Mouse (Mus musculus) kidney, adult 18-20 months (tissue): Measurements from ENCODE around the gene Vars2.
A peak's percentile ranks its signal among the peaks of the same experiment; 100 is the strongest.

ENCODE experiments used
- DNase-seq: peaks from one replicate; pipeline ENCODE4 v3.0.0; 2021

Gene Vars2

GRCm38 (mm10) chr17:35692368-35692767 lies 25.0 kb upstream of the Vars2 start:
- DNase-seq = no peak

- DNase-seq = no peak
Observed at GRCm38 (mm10) chr17:35691811-35692210, 24.4 kb upstream of the Vars2 start.

GRCm38 (mm10) chr17:35689936-35690645 lies 22.7 kb upstream of the Vars2 start:
- no peak for DNase-seq

GRCm38 (mm10) chr17:35688347-35689175 lies 21.2 kb upstream of the Vars2 start:
- no peak for DNase-seq

GRCm38 (mm10) chr17:35685061-35685460 lies 17.7 kb upstream of the Vars2 start:
- no peak for DNase-seq

- no peak for DNase-seq
Observed at GRCm38 (mm10) chr17:35681986-35682385, 14.6 kb upstream of the Vars2 start.

GRCm38 (mm10) chr17:35680591-35680990 lies 13.2 kb upstream of the Vars2 start:
- no peak for DNase-seq

GRCm38 (mm10) chr17:35673416-35674035 lies 6.1 kb upstream of the Vars2 start, which contains the start of gene Gtf2h4:
Gtf2h4 (minus strand) TSS chr17:35673739.
- peak; percentile 86 for DNase-seq

- no peak for DNase-seq
Observed at GRCm38 (mm10) chr17:35672527-35672926, 5.1 kb upstream of the Vars2 start.

GRCm38 (mm10) chr17:35671846-35672245 lies 4.5 kb upstream of the Vars2 start:
- no peak for DNase-seq

GRCm38 (mm10) chr17:35669731-35670130 lies 2.3 kb upstream of the Vars2 start:
- no peak for DNase-seq

- DNase-seq = peak; percentile 12
Observed at GRCm38 (mm10) chr17:35666851-35667256, 538 bp downstream of the Vars2 start.

GRCm38 (mm10) chr17:35665957-35666515 lies 1.4 kb downstream of the Vars2 start:
- peak; percentile 38 for DNase-seq

GRCm38 (mm10) chr17:35653086-35653485 lies 14.3 kb downstream of the Vars2 start:
- DNase-seq = no peak

GRCm38 (mm10) chr17:35649429-35649828 lies 18.0 kb downstream of the Vars2 start:
- DNase-seq = peak; percentile 45

- no peak for DNase-seq
Observed at GRCm38 (mm10) chr17:35643609-35644236, 23.7 kb downstream of the Vars2 start, which contains the start of gene Mucl3. Mucl3 (minus strand) TSS chr17:35643695.

GRCm38 (mm10) chr17:35639352-35639751 lies 28.0 kb downstream of the Vars2 start:
- no peak for DNase-seq

GRCm38 (mm10) chr17:35638475-35639190 lies 28.8 kb downstream of the Vars2 start:
- DNase-seq = peak; percentile 57

GRCm38 (mm10) chr17:35636363-35636762 lies 31.0 kb downstream of the Vars2 start:
- DNase-seq = peak; percentile 28

GRCm38 (mm10) chr17:35635699-35636111 lies 31.7 kb downstream of the Vars2 start:
- DNase-seq = peak; percentile 74

GRCm38 (mm10) chr17:35635202-35635601 lies 32.2 kb downstream of the Vars2 start:
- DNase-seq = no peak

- DNase-seq = peak; percentile 37
Observed at GRCm38 (mm10) chr17:35633992-35634391, 33.4 kb downstream of the Vars2 start.
